Mouse (Mus musculus) T-helper 2 cell (primary cell): Measurements from ENCODE around the gene App.

ENCODE experiments used
- in situ Hi-C: fragments of 300-600 bp; cut with MboI, MseI; formaldehyde crosslinking; loops from one replicate; pipeline ENCODE4 v1.15.1; 2025; ENCODE audit warnings: high pct_unique_total_duplicates

Gene App

GRCm38 (mm10) chr16:85121983-85122382 lies 51.6 kb downstream of the App start:
- in situ Hi-C loops = loop anchor here (10.0 kb wide), 1 partner anchor 647 kb away; no protein-coding TSS in a partner anchor

GRCm38 (mm10) chr16:85118916-85119315 lies 54.6 kb downstream of the App start:
- in situ Hi-C loops = no loop called here

- in situ Hi-C loops = no loop called here
Observed at GRCm38 (mm10) chr16:85117541-85117940, 56.0 kb downstream of the App start.

GRCm38 (mm10) chr16:85115837-85116236 lies 57.7 kb downstream of the App start:
- in situ Hi-C loops = no loop called here

GRCm38 (mm10) chr16:85114742-85115141 lies 58.8 kb downstream of the App start:
- in situ Hi-C loops = no loop called here

GRCm38 (mm10) chr16:85113941-85114340 lies 59.6 kb downstream of the App start:
- in situ Hi-C loops = no loop called here

GRCm38 (mm10) chr16:85112254-85112653 lies 61.3 kb downstream of the App start:
- in situ Hi-C loops = no loop called here

GRCm38 (mm10) chr16:85110428-85110827 lies 63.1 kb downstream of the App start:
- in situ Hi-C loops = no loop called here

GRCm38 (mm10) chr16:85108486-85108885 lies 65.1 kb downstream of the App start:
- in situ Hi-C loops = no loop called here

GRCm38 (mm10) chr16:85106644-85107323 lies 66.8 kb downstream of the App start:
- in situ Hi-C loops = no loop called here

GRCm38 (mm10) chr16:85105603-85106002 lies 68.0 kb downstream of the App start:
- in situ Hi-C loops = no loop called here

GRCm38 (mm10) chr16:85103116-85103787 lies 70.3 kb downstream of the App start:
- in situ Hi-C loops = no loop called here

GRCm38 (mm10) chr16:85101544-85101943 lies 72.0 kb downstream of the App start:
- in situ Hi-C loops = no loop called here

- in situ Hi-C loops = no loop called here
Observed at GRCm38 (mm10) chr16:85100806-85101205, 72.8 kb downstream of the App start.

- in situ Hi-C loops = no loop called here
Observed at GRCm38 (mm10) chr16:85099487-85099886, 74.1 kb downstream of the App start.

- in situ Hi-C loops = no loop called here
Observed at GRCm38 (mm10) chr16:85099044-85099443, 74.5 kb downstream of the App start.

GRCm38 (mm10) chr16:85096396-85096795 lies 77.2 kb downstream of the App start:
- in situ Hi-C loops = no loop called here

- in situ Hi-C loops = no loop called here
Observed at GRCm38 (mm10) chr16:85095923-85096322, 77.6 kb downstream of the App start.

GRCm38 (mm10) chr16:85092644-85093091 lies 80.9 kb downstream of the App start:
- in situ Hi-C loops = no loop called here

- in situ Hi-C loops = no loop called here
Observed at GRCm38 (mm10) chr16:85092183-85092582, 81.4 kb downstream of the App start.

- in situ Hi-C loops = no loop called here
Observed at GRCm38 (mm10) chr16:85090992-85091391, 82.6 kb downstream of the App start.

- in situ Hi-C loops = no loop called here
Observed at GRCm38 (mm10) chr16:85088126-85088525, 85.4 kb downstream of the App start.

- in situ Hi-C loops = no loop called here
Observed at GRCm38 (mm10) chr16:85086303-85086702, 87.3 kb downstream of the App start.
